Mouse (Mus musculus): ENCODE data around the gene Ssbp2. TPM values are rescaled to one million over a fixed set of nuclear protein-coding genes. Genes with fewer than 3 reads are reported as not detected.

Ssbp2 gene
- polyA plus RNA-seq, 2 experiments, result 118 to 174 TPM

- Histone ChIP-seq H3K9me3 (ENCODE audit: control insufficient read depth, low read length) (no peaks in the 10 kb centered on the region), H3K27ac (replicated peaks; ENCODE audit: low read depth, low read length) (peak overlapping the region; percentile 95), H3K27me3 (ENCODE audit: control insufficient read depth, insufficient read depth, low read length) (no peaks in the 10 kb centered on the region), H3K4me3 (replicated peaks; ENCODE audit: low read length) (peak overlapping the region; percentile 95), H3K4me1 (ENCODE audit: control insufficient read depth, insufficient read depth, low read length) (peaks cover 30% of the 10 kb centered on the region), H3K9ac (ENCODE audit: low read depth, low read length, severe bottlenecking) (peak overlapping the region; percentile 97), H3K4me2 (replicated peaks; ENCODE audit: low read depth, low read length, severe bottlenecking) (peak overlapping the region; percentile 76), H3K36me3 (ENCODE audit: control insufficient read depth, insufficient read depth, low read length) (no peaks in the 10 kb centered on the region)
- peak; percentile 5 for ATAC-seq (ENCODE audit: low FRiP score, low read depth)
- 0% methylated on average over 1 of the region's 61 CpGs for WGBS
- TF ChIP-seq POLR2A (IDR thresholded peaks at IDR 0.05; ENCODE audit: borderline replicate concordance, extremely low read depth, insufficient read depth, insufficient read length), result no peak
- no peak for DNase-seq (ENCODE audit: low spot score)
Measured at GRCm38 (mm10) chr13:91461299-91461698, 1.2 kb downstream of the Ssbp2 start.

DNA sequence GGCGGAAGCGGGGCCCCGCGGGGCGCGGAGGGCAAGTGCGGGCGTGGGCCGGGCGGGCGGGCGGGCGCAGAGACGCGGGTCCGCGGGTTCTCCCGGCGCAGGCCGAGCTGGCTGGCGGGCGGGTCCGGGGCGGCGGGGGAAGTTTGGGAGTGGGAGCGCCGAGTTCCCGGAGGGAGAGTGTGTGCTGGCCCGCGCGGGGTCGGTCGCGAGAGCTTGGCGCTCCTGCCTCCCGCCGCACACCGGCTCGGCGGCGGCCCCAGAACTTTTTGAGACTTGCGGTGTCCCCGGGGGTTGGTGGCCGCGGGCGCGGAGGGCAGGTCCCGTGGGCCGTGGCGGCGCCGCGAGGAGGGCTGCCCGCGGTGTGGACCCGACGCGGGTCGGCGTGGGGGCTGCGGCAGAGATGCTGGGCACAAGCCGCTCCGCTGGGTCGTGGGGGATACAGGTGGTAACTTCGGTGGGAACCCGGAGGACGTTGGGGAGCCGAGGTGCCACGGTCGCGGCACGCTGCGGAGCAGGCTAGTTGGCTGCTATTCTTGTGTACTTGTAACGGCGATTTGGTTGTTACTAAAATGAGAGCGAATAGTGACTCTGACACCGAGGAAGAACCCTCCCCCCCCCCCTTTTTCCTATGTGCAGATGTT, 1.7 kb downstream of the Ssbp2 start:
- Histone ChIP-seq H3K4me1 (ENCODE audit: control insufficient read depth, insufficient read depth, low read length) (peaks cover 30% of the 10 kb centered on the region), H3K9ac (ENCODE audit: low read depth, low read length, severe bottlenecking) (peak overlapping the region; percentile 97), H3K4me3 (replicated peaks; ENCODE audit: low read length) (peak overlapping the region; percentile 95), H3K27ac (replicated peaks; ENCODE audit: low read depth, low read length) (peak overlapping the region; percentile 95), H3K9me3 (ENCODE audit: control insufficient read depth, low read length) (no peaks in the 10 kb centered on the region), H3K4me2 (replicated peaks; ENCODE audit: low read depth, low read length, severe bottlenecking) (peak overlapping the region; percentile 76), H3K27me3 (ENCODE audit: control insufficient read depth, insufficient read depth, low read length) (no peaks in the 10 kb centered on the region), H3K36me3 (ENCODE audit: control insufficient read depth, insufficient read depth, low read length) (no peaks in the 10 kb centered on the region)
- ATAC-seq (ENCODE audit: low FRiP score, low read depth) (no peak), DNase-seq (ENCODE audit: low spot score) (no peak)
- TF ChIP-seq POLR2A (IDR thresholded peaks at IDR 0.05; ENCODE audit: borderline replicate concordance, extremely low read depth, insufficient read depth, insufficient read length), result no peak
- WGBS, result under 1% methylated on average over 40 of the region's 77 CpGs

- Histone ChIP-seq H3K4me1 (ENCODE audit: control insufficient read depth, insufficient read depth, low read length) (peaks cover 30% of the 10 kb centered on the region), H3K27me3 (ENCODE audit: control insufficient read depth, insufficient read depth, low read length) (no peaks in the 10 kb centered on the region), H3K36me3 (ENCODE audit: control insufficient read depth, insufficient read depth, low read length) (no peaks in the 10 kb centered on the region), H3K27ac (replicated peaks; ENCODE audit: low read depth, low read length) (peak overlapping the region; percentile 95; the same call in 1 of the 2 replicates), H3K9me3 (ENCODE audit: control insufficient read depth, low read length) (no peaks in the 10 kb centered on the region), H3K9ac (ENCODE audit: low read depth, low read length, severe bottlenecking) (peak overlapping the region; percentile 97), H3K4me2 (replicated peaks; ENCODE audit: low read depth, low read length, severe bottlenecking) (peak overlapping the region; percentile 76), H3K4me3 (replicated peaks; ENCODE audit: low read length) (peak overlapping the region; percentile 95)
- WGBS, result 2% methylated on average over 2 of the region's 2 CpGs
- DNase-seq (ENCODE audit: low spot score), result peak; percentile 43
- no peak for ATAC-seq (ENCODE audit: low FRiP score, low read depth)
- TF ChIP-seq POLR2A (IDR thresholded peaks at IDR 0.05; ENCODE audit: borderline replicate concordance, extremely low read depth, insufficient read depth, insufficient read length), result no peak
Measured at GRCm38 (mm10) chr13:91462395-91462794, 2.3 kb downstream of the Ssbp2 start.

GRCm38 (mm10) chr13:91462893-91463481, 2.9 kb downstream of the Ssbp2 start:
- Histone ChIP-seq H3K9ac (ENCODE audit: low read depth, low read length, severe bottlenecking) (no peak overlapping the region), H3K27me3 (ENCODE audit: control insufficient read depth, insufficient read depth, low read length) (no peaks in the 10 kb centered on the region), H3K9me3 (ENCODE audit: control insufficient read depth, low read length) (no peaks in the 10 kb centered on the region), H3K4me2 (replicated peaks; ENCODE audit: low read depth, low read length, severe bottlenecking) (peak overlapping the region; percentile 76), H3K4me1 (ENCODE audit: control insufficient read depth, insufficient read depth, low read length) (peaks cover 30% of the 10 kb centered on the region), H3K27ac (replicated peaks; ENCODE audit: low read depth, low read length) (no peak overlapping the region), H3K36me3 (ENCODE audit: control insufficient read depth, insufficient read depth, low read length) (no peaks in the 10 kb centered on the region), H3K4me3 (replicated peaks; ENCODE audit: low read length) (peak overlapping the region; percentile 95)
- DNase-seq (ENCODE audit: low spot score) (peak; percentile 62), ATAC-seq (ENCODE audit: low FRiP score, low read depth) (no peak)
- TF ChIP-seq POLR2A (IDR thresholded peaks at IDR 0.05; ENCODE audit: borderline replicate concordance, extremely low read depth, insufficient read depth, insufficient read length), result no peak
- 23% methylated on average over 9 of the region's 9 CpGs for WGBS

- no peak for TF ChIP-seq POLR2A (IDR thresholded peaks at IDR 0.05; ENCODE audit: borderline replicate concordance, extremely low read depth, insufficient read depth, insufficient read length)
Measured at GRCm38 (mm10) chr13:91465002-91465715, 5.1 kb downstream of the Ssbp2 start.

More at GRCm38 (mm10) chr13:91465002-91465715, 5.1 kb downstream of the Ssbp2 start:
- WGBS, result 77% methylated on average over 8 of the region's 8 CpGs
- Histone ChIP-seq H3K9me3 (ENCODE audit: control insufficient read depth, low read length) (no peaks in the 10 kb centered on the region), H3K9ac (ENCODE audit: low read depth, low read length, severe bottlenecking) (no peak overlapping the region), H3K4me3 (replicated peaks; ENCODE audit: low read length) (no peak overlapping the region), H3K4me2 (replicated peaks; ENCODE audit: low read depth, low read length, severe bottlenecking) (no peak overlapping the region), H3K27ac (replicated peaks; ENCODE audit: low read depth, low read length) (no peak overlapping the region), H3K27me3 (ENCODE audit: control insufficient read depth, insufficient read depth, low read length) (no peaks in the 10 kb centered on the region), H3K4me1 (ENCODE audit: control insufficient read depth, insufficient read depth, low read length) (peaks cover 13% of the 10 kb centered on the region), H3K36me3 (ENCODE audit: control insufficient read depth, insufficient read depth, low read length) (no peaks in the 10 kb centered on the region)
- no peak for DNase-seq (ENCODE audit: low spot score)
- ATAC-seq (ENCODE audit: low FRiP score, low read depth), result no peak
